Mouse (Mus musculus): Measurements from ENCODE around the gene Srl. TPM values are rescaled to one million over a fixed set of nuclear protein-coding genes. Genes with fewer than 3 reads are reported as not detected.

Gene Srl
- polyA plus RNA-seq, 1 experiment from 2014 or later = 4.4 TPM

GRCm38 (mm10) chr16:4448235-4448634 is 93.4 kb downstream of the Srl start:
- Histone ChIP-seq H3K9ac (ENCODE audit: low read depth, low read length) (no peak overlapping the region), H3K4me3 (ENCODE audit: low read depth, low read length) (no peak overlapping the region), H3K36me3 (ENCODE audit: control insufficient read depth, insufficient read depth) (no peaks in the 10 kb centered on the region), H3K27ac (ENCODE audit: low read length) (no peak overlapping the region), H3K4me1 (ENCODE audit: control insufficient read depth, low read depth, low read length) (no peaks in the 10 kb centered on the region), H3K27me3 (ENCODE audit: control insufficient read depth, insufficient read depth, low read depth, low read length) (no peaks in the 10 kb centered on the region), H3K9me3 (replicated peaks; ENCODE audit: control insufficient read depth, low read length) (no peaks in the 10 kb centered on the region), H3K4me2 (ENCODE audit: low read depth, low read length) (no peak overlapping the region)
- no peak for ATAC-seq (ENCODE audit: low read depth)
- WGBS (ENCODE audit: insufficient replicate concordance) = 62% methylated on average over 9 of the region's 9 CpGs

- no peaks in the 10 kb centered on the region for H3K9me3 ChIP-seq (replicated peaks; ENCODE audit: control insufficient read depth, low read length)
- H3K4me3 ChIP-seq (ENCODE audit: low read depth, low read length) = no peak overlapping the region
- H3K27me3 ChIP-seq (ENCODE audit: control insufficient read depth, insufficient read depth, low read depth, low read length) = no peaks in the 10 kb centered on the region
- H3K4me1 ChIP-seq (ENCODE audit: control insufficient read depth, low read depth, low read length) = no peaks in the 10 kb centered on the region
- 41% methylated on average over 4 of the region's 4 CpGs for WGBS (ENCODE audit: insufficient replicate concordance)
- no peak for ATAC-seq (ENCODE audit: low read depth)
- H3K27ac ChIP-seq (ENCODE audit: low read length) = no peak overlapping the region
- H3K9ac ChIP-seq (ENCODE audit: low read depth, low read length) = no peak overlapping the region
- no peaks in the 10 kb centered on the region for H3K36me3 ChIP-seq (ENCODE audit: control insufficient read depth, insufficient read depth)
- H3K4me2 ChIP-seq (ENCODE audit: low read depth, low read length) = no peak overlapping the region
Measured at GRCm38 (mm10) chr16:4446395-4446794, 95.2 kb downstream of the Srl start.

DNA sequence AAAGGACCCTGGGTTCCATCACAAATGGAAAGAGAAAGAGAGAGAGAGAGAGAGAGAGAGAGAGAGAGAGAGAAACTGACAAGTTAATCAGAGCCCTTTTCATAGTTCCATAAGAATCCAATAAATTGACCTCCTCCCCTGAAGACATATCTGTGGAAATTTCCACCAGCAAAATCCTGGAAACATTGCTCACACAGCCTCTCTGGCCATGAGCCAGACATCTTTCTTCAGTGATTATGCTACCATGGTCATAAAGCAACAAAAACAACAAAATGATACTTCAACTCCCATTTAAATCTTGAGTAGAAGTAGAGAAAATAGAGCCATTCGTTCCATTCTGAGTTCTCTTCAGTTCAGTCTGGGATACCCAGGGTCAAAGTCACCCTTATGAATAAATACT is 97.2 kb downstream of the Srl start:
- no peak overlapping the region for H3K9ac ChIP-seq (ENCODE audit: low read depth, low read length)
- no peak overlapping the region for H3K4me2 ChIP-seq (ENCODE audit: low read depth, low read length)
- H3K4me1 ChIP-seq (ENCODE audit: control insufficient read depth, low read depth, low read length) = no peaks in the 10 kb centered on the region
- H3K36me3 ChIP-seq (ENCODE audit: control insufficient read depth, insufficient read depth) = no peaks in the 10 kb centered on the region
- no peak overlapping the region for H3K27ac ChIP-seq (ENCODE audit: low read length)
- ATAC-seq (ENCODE audit: low read depth) = no peak
- no peaks in the 10 kb centered on the region for H3K9me3 ChIP-seq (replicated peaks; ENCODE audit: control insufficient read depth, low read length)
- H3K4me3 ChIP-seq (ENCODE audit: low read depth, low read length) = no peak overlapping the region
- H3K27me3 ChIP-seq (ENCODE audit: control insufficient read depth, insufficient read depth, low read depth, low read length) = no peaks in the 10 kb centered on the region
- WGBS (ENCODE audit: insufficient replicate concordance) = 58% methylated on average over 1 of the region's 1 CpGs

DNA sequence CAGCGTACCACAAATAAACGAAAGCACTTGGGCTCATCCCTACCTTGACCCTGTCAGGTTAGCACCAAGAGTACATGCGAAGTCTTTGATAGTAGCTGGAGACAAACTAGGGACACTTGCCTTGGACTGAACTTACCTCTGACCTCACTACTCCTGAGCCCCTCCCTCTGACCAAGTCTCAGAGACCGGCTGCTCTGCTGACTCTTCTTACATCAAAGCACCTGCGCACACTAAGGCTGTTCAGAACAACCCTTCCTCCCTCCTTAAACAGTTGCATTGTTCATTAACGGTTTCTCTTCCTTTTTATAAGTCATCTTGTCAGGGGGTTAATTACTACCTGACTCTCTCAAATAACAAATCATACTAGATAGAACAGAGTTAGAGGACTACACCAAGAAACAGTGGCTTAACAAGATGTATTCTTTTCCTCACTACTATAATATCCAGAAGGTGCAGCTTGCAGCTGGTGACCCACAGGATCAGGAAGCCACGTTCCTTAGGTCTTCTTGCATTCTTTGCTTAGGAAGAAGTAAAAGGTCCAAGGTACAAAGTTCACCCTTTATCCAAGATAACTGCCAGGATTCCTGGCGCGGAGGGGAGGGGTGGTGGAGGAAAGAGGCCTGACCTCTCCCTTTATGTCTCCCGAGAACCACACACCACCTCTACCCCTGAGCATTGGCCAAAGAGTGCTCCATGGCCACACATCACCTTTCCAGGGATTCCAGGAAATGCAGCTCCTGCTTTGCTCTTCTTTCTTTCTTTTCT is 102.1 kb downstream of the Srl start:
- ATAC-seq (ENCODE audit: low read depth) = no peak
- no peak overlapping the region for H3K4me2 ChIP-seq (ENCODE audit: low read depth, low read length)
- no peak overlapping the region for H3K4me3 ChIP-seq (ENCODE audit: low read depth, low read length)
- H3K9me3 ChIP-seq (replicated peaks; ENCODE audit: control insufficient read depth, low read length) = no peaks in the 10 kb centered on the region
- H3K27ac ChIP-seq (ENCODE audit: low read length) = no peak overlapping the region
- H3K9ac ChIP-seq (ENCODE audit: low read depth, low read length) = no peak overlapping the region
- H3K27me3 ChIP-seq (ENCODE audit: control insufficient read depth, insufficient read depth, low read depth, low read length) = no peaks in the 10 kb centered on the region
- H3K36me3 ChIP-seq (ENCODE audit: control insufficient read depth, insufficient read depth) = no peaks in the 10 kb centered on the region
- H3K4me1 ChIP-seq (ENCODE audit: control insufficient read depth, low read depth, low read length) = no peaks in the 10 kb centered on the region
- 63% methylated on average over 10 of the region's 10 CpGs for WGBS (ENCODE audit: insufficient replicate concordance)

GRCm38 (mm10) chr16:4436738-4437137 is 104.9 kb downstream of the Srl start:
- Histone ChIP-seq H3K9me3 (replicated peaks; ENCODE audit: control insufficient read depth, low read length) (no peaks in the 10 kb centered on the region), H3K36me3 (ENCODE audit: control insufficient read depth, insufficient read depth) (no peaks in the 10 kb centered on the region), H3K27ac (ENCODE audit: low read length) (no peak overlapping the region), H3K27me3 (ENCODE audit: control insufficient read depth, insufficient read depth, low read depth, low read length) (no peaks in the 10 kb centered on the region), H3K9ac (ENCODE audit: low read depth, low read length) (no peak overlapping the region), H3K4me3 (ENCODE audit: low read depth, low read length) (no peak overlapping the region), H3K4me1 (ENCODE audit: control insufficient read depth, low read depth, low read length) (no peaks in the 10 kb centered on the region), H3K4me2 (ENCODE audit: low read depth, low read length) (no peak overlapping the region)
- ATAC-seq (ENCODE audit: low read depth) = 0 out of 2 replicates have a peak, but pooled peaks have one; percentile 2
- WGBS (ENCODE audit: insufficient replicate concordance) = 13% methylated on average over 4 of the region's 4 CpGs

GRCm38 (mm10) chr16:4435371-4435770 is 106.2 kb downstream of the Srl start:
- Histone ChIP-seq H3K4me3 (ENCODE audit: low read depth, low read length) (no peak overlapping the region), H3K4me1 (ENCODE audit: control insufficient read depth, low read depth, low read length) (no peaks in the 10 kb centered on the region), H3K27ac (ENCODE audit: low read length) (no peak overlapping the region), H3K27me3 (ENCODE audit: control insufficient read depth, insufficient read depth, low read depth, low read length) (no peaks in the 10 kb centered on the region), H3K9me3 (replicated peaks; ENCODE audit: control insufficient read depth, low read length) (no peaks in the 10 kb centered on the region), H3K36me3 (ENCODE audit: control insufficient read depth, insufficient read depth) (no peaks in the 10 kb centered on the region), H3K4me2 (ENCODE audit: low read depth, low read length) (no peak overlapping the region), H3K9ac (ENCODE audit: low read depth, low read length) (no peak overlapping the region)
- no peak for ATAC-seq (ENCODE audit: low read depth)
- WGBS (ENCODE audit: insufficient replicate concordance) = 81% methylated on average over 2 of the region's 2 CpGs

- H3K27me3 ChIP-seq (ENCODE audit: control insufficient read depth, insufficient read depth, low read depth, low read length) = no peaks in the 10 kb centered on the region
- no peak overlapping the region for H3K27ac ChIP-seq (ENCODE audit: low read length)
- no peak overlapping the region for H3K4me3 ChIP-seq (ENCODE audit: low read depth, low read length)
- no peaks in the 10 kb centered on the region for H3K4me1 ChIP-seq (ENCODE audit: control insufficient read depth, low read depth, low read length)
- H3K9ac ChIP-seq (ENCODE audit: low read depth, low read length) = no peak overlapping the region
- ATAC-seq (ENCODE audit: low read depth) = no peak
- WGBS (ENCODE audit: insufficient replicate concordance) = 53% methylated on average over 4 of the region's 4 CpGs
- no peaks in the 10 kb centered on the region for H3K9me3 ChIP-seq (replicated peaks; ENCODE audit: control insufficient read depth, low read length)
- H3K4me2 ChIP-seq (ENCODE audit: low read depth, low read length) = no peak overlapping the region
- H3K36me3 ChIP-seq (ENCODE audit: control insufficient read depth, insufficient read depth) = no peaks in the 10 kb centered on the region
Measured at GRCm38 (mm10) chr16:4431841-4432240, 109.8 kb downstream of the Srl start.

GRCm38 (mm10) chr16:4431013-4431412 is 110.6 kb downstream of the Srl start:
- no peaks in the 10 kb centered on the region for H3K27me3 ChIP-seq (ENCODE audit: control insufficient read depth, insufficient read depth, low read depth, low read length)
- H3K27ac ChIP-seq (ENCODE audit: low read length) = no peak overlapping the region
- H3K4me2 ChIP-seq (ENCODE audit: low read depth, low read length) = no peak overlapping the region
- ATAC-seq (ENCODE audit: low read depth) = no peak
- no peaks in the 10 kb centered on the region for H3K36me3 ChIP-seq (ENCODE audit: control insufficient read depth, insufficient read depth)
- H3K4me1 ChIP-seq (ENCODE audit: control insufficient read depth, low read depth, low read length) = no peaks in the 10 kb centered on the region
- no peaks in the 10 kb centered on the region for H3K9me3 ChIP-seq (replicated peaks; ENCODE audit: control insufficient read depth, low read length)
- 63% methylated on average over 3 of the region's 3 CpGs for WGBS (ENCODE audit: insufficient replicate concordance)
- no peak overlapping the region for H3K4me3 ChIP-seq (ENCODE audit: low read depth, low read length)
- H3K9ac ChIP-seq (ENCODE audit: low read depth, low read length) = no peak overlapping the region

- no peaks in the 10 kb centered on the region for H3K36me3 ChIP-seq (ENCODE audit: control insufficient read depth, insufficient read depth)
- no peaks in the 10 kb centered on the region for H3K4me1 ChIP-seq (ENCODE audit: control insufficient read depth, low read depth, low read length)
- WGBS (ENCODE audit: insufficient replicate concordance) = 58% methylated on average over 5 of the region's 5 CpGs
Measured at GRCm38 (mm10) chr16:4430232-4430631, 111.4 kb downstream of the Srl start.

More at GRCm38 (mm10) chr16:4430232-4430631, 111.4 kb downstream of the Srl start:
- Histone ChIP-seq H3K9me3 (replicated peaks; ENCODE audit: control insufficient read depth, low read length) (no peaks in the 10 kb centered on the region), H3K4me2 (ENCODE audit: low read depth, low read length) (no peak overlapping the region), H3K9ac (ENCODE audit: low read depth, low read length) (no peak overlapping the region), H3K27ac (ENCODE audit: low read length) (no peak overlapping the region), H3K27me3 (ENCODE audit: control insufficient read depth, insufficient read depth, low read depth, low read length) (no peaks in the 10 kb centered on the region), H3K4me3 (ENCODE audit: low read depth, low read length) (no peak overlapping the region)
- no peak for ATAC-seq (ENCODE audit: low read depth)

Measured in liver, embryonic 16.5 days (tissue).